Mouse (Mus musculus) kidney, adult 2 months (tissue): ENCODE data around the gene Prr18.

Source experiments
- CTCF ChIP-seq: fragments of 200-500 bp; conservative IDR thresholded peaks from 2 replicates; pipeline ENCODE4 v1.5.1; 2011; ENCODE audit warnings: low read depth, mild to moderate bottlenecking, control low read depth, low read length, moderate library complexity, mixed read lengths; ENCODE audit not compliant: insufficient read depth, insufficient read length
- POLR2A ChIP-seq: fragments of 200-500 bp; IDR thresholded peaks from one replicate; pipeline ENCODE4 v1.6.1; 2011; ENCODE audit warnings: low read depth, low read length, control low read depth

GRCm38 (mm10) chr17:8302772-8303438, 34.4 kb upstream of the Prr18 start:
- TF ChIP-seq CTCF: no peak
- no peak for TF ChIP-seq POLR2A
